Mouse (Mus musculus) megakaryocyte, embryonic 14.5 days (primary cell): ENCODE results near the gene Tsen2.

Experiments
- FLI1 ChIP-seq: IDR thresholded peaks from 2 replicates; pipeline ENCODE4 v1.6.1; 2012; ENCODE audit warnings: low read length, inconsistent platforms, mixed read lengths
- GATA1 ChIP-seq: IDR thresholded peaks from 3 replicates; pipeline ENCODE4 v1.6.1; 2012; ENCODE audit warnings: mixed read lengths, low read length, inconsistent platforms, borderline replicate concordance

DNA sequence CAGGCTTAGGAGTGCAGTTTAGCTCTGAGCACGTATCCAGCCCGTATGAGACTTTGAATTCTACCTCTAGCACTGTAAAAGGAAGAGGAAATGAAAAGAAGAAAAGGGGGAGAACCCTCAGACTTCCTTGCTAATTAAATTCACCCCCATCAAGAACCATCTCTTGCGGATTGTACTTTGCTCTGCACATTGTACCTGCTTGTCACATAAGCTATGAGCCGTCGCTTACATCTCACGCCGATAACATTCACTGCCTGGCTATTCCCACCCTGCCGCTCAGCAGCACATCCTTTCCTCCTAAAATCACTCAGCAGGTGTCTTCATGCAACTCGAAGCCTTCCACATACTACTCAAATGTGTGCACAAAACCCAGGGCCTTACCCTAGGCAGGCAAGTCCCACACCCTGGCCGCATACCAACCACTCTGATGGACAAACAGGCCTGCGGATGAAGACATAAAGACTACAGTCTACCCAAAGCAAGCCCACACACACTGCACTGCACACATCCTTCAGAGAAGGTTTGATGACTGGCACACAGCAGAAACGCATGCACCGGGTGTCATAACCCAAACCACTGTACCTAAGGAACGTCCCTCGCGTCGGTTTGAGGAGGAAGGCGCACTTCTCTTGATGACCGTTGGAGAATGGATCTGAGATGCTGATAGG lies 47.4 kb downstream of the Tsen2 start:
- no peak for TF ChIP-seq GATA1
- no peak for TF ChIP-seq FLI1
